Comparison of ENCODE assay signal across 8 mouse cellular contexts in genomic region chr11:79584191-79584590, GRCm38 (mm10). TPM values are rescaled to one million over a fixed set of nuclear protein-coding genes. Genes with fewer than 3 reads are reported as not detected.
DNase-seq lines count a peak whose midpoint lies in the region; ATAC-seq lines count a peak whose summit lies in the region.

No protein-coding gene starts in this region.

- WGBS in forebrain, embryonic 10.5 days = 8% methylated on average over 5 of the region's 5 CpGs
- WGBS in midbrain, embryonic 14.5 days = 7% methylated on average over 5 of the region's 5 CpGs

- DNase-seq in urinary bladder, postnatal 25 days (ENCODE audit: low spot score) = peak; percentile 62
- no peak for DNase-seq in urinary bladder, postnatal 10 days (ENCODE audit: low spot score)
- DNase-seq in c-Kit-positive CD71-positive TER-119-positive erythroid progenitor cells, embryonic 14.5 days (ENCODE audit: low spot score) = peak; percentile 43
- peak; percentile 75 for DNase-seq in forebrain, embryonic 10.5 days (ENCODE audit: extremely low spot score, low spot score)
- DNase-seq in hindlimb bud, embryonic 11.5 days (ENCODE audit: extremely low spot score, low read depth, low spot score) = peak; percentile 47
- DNase-seq in left cerebral cortex, postnatal 25 days (ENCODE audit: low spot score in 2 of 2) = peak; percentile 75 to 83
- DNase-seq in midbrain, embryonic 14.5 days = peak; percentile 91
- peak; percentile 56 to 80 for DNase-seq in spleen, postnatal 4 days (ENCODE audit: low spot score in 2 of 2)

- H3K4me2 ChIP-seq in midbrain, embryonic 14.5 days (ENCODE audit: low read length) = no peak overlapping the region

- H3K4me1 ChIP-seq in forebrain, embryonic 10.5 days = 0 out of 2 replicates have a peak, but pooled peaks cover 6% of the 10 kb centered on the region
- no peaks in the 10 kb centered on the region for H3K4me1 ChIP-seq in midbrain, embryonic 14.5 days (ENCODE audit: control insufficient read depth, insufficient read depth, low read length)

- H3K36me3 ChIP-seq in forebrain, embryonic 10.5 days (replicated peaks) = peaks cover 13% of the 10 kb centered on the region
- peaks cover 7% of the 10 kb centered on the region; the same call in 1 of the 2 replicates for H3K36me3 ChIP-seq in midbrain, embryonic 14.5 days (ENCODE audit: control insufficient read depth, insufficient read depth, low read length)

- H3K27me3 ChIP-seq in forebrain, embryonic 10.5 days (ENCODE audit: poor library complexity, severe bottlenecking) = peaks cover 15% of the 10 kb centered on the region
- H3K27me3 ChIP-seq in midbrain, embryonic 14.5 days (ENCODE audit: control insufficient read depth, insufficient read depth, low read length) = no peaks in the 10 kb centered on the region

- intact Hi-C loops in left cerebral cortex, postnatal 25 days (cut with DNase I) = loop anchor here (2.0 kb wide), 1 partner anchor 337 kb away; no protein-coding TSS in a partner anchor

- no peak overlapping the region for H3K27ac ChIP-seq in forebrain, embryonic 10.5 days
- H3K27ac ChIP-seq in midbrain, embryonic 14.5 days (replicated peaks; ENCODE audit: low read depth, low read length) = no peak overlapping the region

- no peaks in the 10 kb centered on the region for H3K9me3 ChIP-seq in forebrain, embryonic 10.5 days
- H3K9me3 ChIP-seq in midbrain, embryonic 14.5 days (ENCODE audit: control insufficient read depth, low read length) = no peaks in the 10 kb centered on the region

- ATAC-seq in midbrain, embryonic 14.5 days (ENCODE audit: low FRiP score, low TSS enrichment) = peak; percentile 64

- no peak overlapping the region for H3K4me3 ChIP-seq in forebrain, embryonic 10.5 days
- no peak overlapping the region for H3K4me3 ChIP-seq in midbrain, embryonic 14.5 days (replicated peaks; ENCODE audit: low read depth, low read length)

- H3K9ac ChIP-seq in midbrain, embryonic 14.5 days (replicated peaks; ENCODE audit: low read length) = no peak overlapping the region

RNA-seq across cellular contexts. Expression of gene Rab11fip4, which starts 6.8 kb away (rescaled TPM):
- polyA plus RNA-seq in forebrain, embryonic 10.5 days (2016; fragmentation: Nextera tagmentation; extraction: Ambion mirVana) = 20.1 and 23.3 TPM in 2 replicates
- total RNA-seq in left cerebral cortex, postnatal 25 days (2021) = 100 to 1,000 TPM; 235 to 238 TPM
- 22.0 and 24.4 TPM in 2 replicates for polyA plus RNA-seq in midbrain, embryonic 14.5 days (2014; fragmentation: Nextera tagmentation; extraction: Ambion mirVana)

RNA-seq across cellular contexts. Expression of gene Evi2a, which starts 53.8 kb away (rescaled TPM):
- 2.1 and 2.6 TPM in 2 replicates for polyA plus RNA-seq in forebrain, embryonic 10.5 days (2016; fragmentation: Nextera tagmentation; extraction: Ambion mirVana)
- total RNA-seq in left cerebral cortex, postnatal 25 days (2021) = 10 to 100 TPM; 11.3 to 14.6 TPM
- 2.9 and 4.8 TPM in 2 replicates for polyA plus RNA-seq in midbrain, embryonic 14.5 days (2014; fragmentation: Nextera tagmentation; extraction: Ambion mirVana)

RNA-seq across cellular contexts. Expression of gene Evi2, which starts 53.8 kb away (rescaled TPM):
- 0.79 and 0.86 TPM in 2 replicates for polyA plus RNA-seq in forebrain, embryonic 10.5 days (2016; fragmentation: Nextera tagmentation; extraction: Ambion mirVana)
- total RNA-seq in left cerebral cortex, postnatal 25 days (2021) = not detected
- 1.1 TPM in 2 replicates for polyA plus RNA-seq in midbrain, embryonic 14.5 days (2014; fragmentation: Nextera tagmentation; extraction: Ambion mirVana)
